Mouse (Mus musculus) heart, embryonic 14.5 days (tissue): ENCODE measurements around the gene Atrnl1. TPM values are rescaled to one million over a fixed set of nuclear protein-coding genes. Genes with fewer than 3 reads are reported as not detected.

Source experiments
- ATAC-seq: fragments of 200-750 bp; cut with Nextera tagmentation; 2 replicates; pipeline ENCODE4 v1.8.0; 2017; ENCODE audit warnings: low read depth, moderate TSS enrichment; ENCODE audit not compliant: insufficient number of reproducible peaks, insufficient read depth, low FRiP score
- H3K27ac ChIP-seq, 2 experiments: fragments of 200-500 bp in 1 of 2; fragments of 300-500 bp in 1 of 2; sonication (generic) in 1 of 2; replicated peaks in 1 of 2; 2 replicates each; pipeline ENCODE4 v1.5.1; 2012 to 2014; ENCODE audit warnings: low read depth in 2 of 2, low read length in 2 of 2, control low read depth in 1 of 2, mild to moderate bottlenecking in 1 of 2, mixed read lengths in 1 of 2; ENCODE audit not compliant: control insufficient read depth in 1 of 2, insufficient read depth in 1 of 2
- H3K27me3 ChIP-seq: fragments of 300-500 bp; sonication (generic); 2 replicates; pipeline ENCODE4 v1.6.1; 2014; ENCODE audit warnings: mild to moderate bottlenecking, low read length, control low read depth; ENCODE audit not compliant: control insufficient read depth, insufficient read depth
- H3K36me3 ChIP-seq: fragments of 300-500 bp; sonication (generic); 2 replicates; pipeline ENCODE4 v1.6.1; 2014; ENCODE audit warnings: mild to moderate bottlenecking, control low read depth, low read length, mixed read lengths; ENCODE audit not compliant: control insufficient read depth, insufficient read depth
- H3K4me1 ChIP-seq, 2 experiments: fragments of 200-500 bp in 1 of 2; fragments of 300-500 bp in 1 of 2; sonication (generic) in 1 of 2; 2 replicates each; pipeline ENCODE4 v1.6.1; 2012 to 2014; ENCODE audit warnings: low read length in 2 of 2, control low read depth in 1 of 2, mixed read lengths in 1 of 2; ENCODE audit not compliant: control insufficient read depth in 2 of 2, insufficient read depth in 2 of 2
- H3K4me2 ChIP-seq: fragments of 300-500 bp; sonication (generic); 2 replicates; pipeline ENCODE4 v1.6.1; 2014; ENCODE audit warnings: mild to moderate bottlenecking, low read length
- H3K4me3 ChIP-seq, 2 experiments: fragments of 200-500 bp in 1 of 2; fragments of 300-500 bp in 1 of 2; sonication (generic) in 1 of 2; 2 replicates each; pipeline ENCODE4 v1.5.1; 2012 to 2014; ENCODE audit warnings: low read length in 2 of 2, mild to moderate bottlenecking in 2 of 2, control low read depth in 1 of 2, low read depth in 1 of 2, moderate library complexity in 1 of 2; ENCODE audit not compliant: control insufficient read depth in 1 of 2, insufficient read depth in 1 of 2
- H3K9ac ChIP-seq: fragments of 300-500 bp; sonication (generic); 2 replicates; pipeline ENCODE4 v1.6.1; 2014; ENCODE audit warnings: mild to moderate bottlenecking, low read length
- H3K9me3 ChIP-seq: fragments of 300-500 bp; sonication (generic); 2 replicates; pipeline ENCODE4 v1.6.1; 2016; ENCODE audit warnings: low read length, control low read depth; ENCODE audit not compliant: control insufficient read depth
- WGBS: fragments of 180-500 bp; shearing (Covaris S2); extraction: QIAGEN DNeasy Blood & Tissue Kit; methylation state at CpG from one replicate; pipeline ENCODE4 v1.1.7; 2014; 5-methylcytosine and 5-hydroxymethylcytosine counted together
- polyA plus RNA-seq: library from polyadenylated mRNA; unstranded; fragments of >200 nt; fragmentation: Nextera tagmentation; extraction: Ambion mirVana; gene quantifications from 2 replicates; pipeline ENCODE4 v1.2.1, GENCODE M21; 2014

Gene Atrnl1
- polyA plus RNA-seq, 1 experiment from 2014 or later, result 4.2 TPM

GRCm38 (mm10) chr19:58112151-58112550 lies 501.3 kb downstream of the Atrnl1 start:
- Histone ChIP-seq H3K4me1 (no peaks in the 10 kb centered on the region), H3K9me3 (no peaks in the 10 kb centered on the region), H3K27ac (no peak overlapping the region), H3K4me3 (no peak overlapping the region), H3K9ac (no peak overlapping the region), H3K4me2 (no peak overlapping the region), H3K27me3 (no peaks in the 10 kb centered on the region), H3K36me3 (no peaks in the 10 kb centered on the region)
- no peak for ATAC-seq
- 77% methylated on average over 5 of the region's 5 CpGs for WGBS

- Histone ChIP-seq H3K27ac (no peak overlapping the region), H3K27me3 (no peaks in the 10 kb centered on the region), H3K4me3 (no peak overlapping the region), H3K36me3 (no peaks in the 10 kb centered on the region), H3K9ac (no peak overlapping the region), H3K9me3 (no peaks in the 10 kb centered on the region), H3K4me1 (no peaks in the 10 kb centered on the region), H3K4me2 (no peak overlapping the region)
- WGBS, result 85% methylated on average over 5 of the region's 5 CpGs
- peak; percentile 94 for ATAC-seq
Measured at GRCm38 (mm10) chr19:58113092-58113731, 502.4 kb downstream of the Atrnl1 start.

GRCm38 (mm10) chr19:58117595-58117994 lies 506.8 kb downstream of the Atrnl1 start:
- Histone ChIP-seq H3K27me3 (no peaks in the 10 kb centered on the region), H3K4me2 (no peak overlapping the region), H3K27ac (no peak overlapping the region), H3K36me3 (no peaks in the 10 kb centered on the region), H3K4me3 (no peak overlapping the region), H3K4me1 (peaks cover 0 to 5% of the 10 kb centered on the region in 2 experiments; a peak in 2 of 4 replicates), H3K9ac (no peak overlapping the region), H3K9me3 (no peaks in the 10 kb centered on the region)
- no peak for ATAC-seq
- WGBS, result 88% methylated on average over 6 of the region's 6 CpGs

- Histone ChIP-seq H3K4me3 (no peak overlapping the region), H3K27ac (no peak overlapping the region), H3K9ac (no peak overlapping the region), H3K27me3 (no peaks in the 10 kb centered on the region), H3K36me3 (no peaks in the 10 kb centered on the region), H3K4me2 (no peak overlapping the region), H3K9me3 (no peaks in the 10 kb centered on the region), H3K4me1 (peaks cover 0 to 5% of the 10 kb centered on the region in 2 experiments; a peak in 2 of 4 replicates)
- WGBS, result 83% methylated on average over 19 of the region's 19 CpGs
- no peak for ATAC-seq
Measured at GRCm38 (mm10) chr19:58118141-58118835, 507.5 kb downstream of the Atrnl1 start.

GRCm38 (mm10) chr19:58118864-58119263 lies 508.0 kb downstream of the Atrnl1 start:
- 91% methylated on average over 11 of the region's 11 CpGs for WGBS
- Histone ChIP-seq H3K4me2 (no peak overlapping the region), H3K27ac (no peak overlapping the region), H3K9me3 (no peaks in the 10 kb centered on the region), H3K27me3 (no peaks in the 10 kb centered on the region), H3K4me1 (peaks cover 0 to 5% of the 10 kb centered on the region in 2 experiments; a peak in 2 of 4 replicates), H3K4me3 (no peak overlapping the region), H3K36me3 (no peaks in the 10 kb centered on the region), H3K9ac (no peak overlapping the region)
- no peak for ATAC-seq

- peak; percentile 47 for ATAC-seq
- 42% methylated on average over 13 of the region's 13 CpGs for WGBS
Measured at GRCm38 (mm10) chr19:58119681-58120173, 508.9 kb downstream of the Atrnl1 start.

GRCm38 (mm10) chr19:58120661-58121060 lies 509.8 kb downstream of the Atrnl1 start:
- H3K9me3 ChIP-seq, result no peaks in the 10 kb centered on the region
- no peak overlapping the region for H3K9ac ChIP-seq
- H3K36me3 ChIP-seq, result no peaks in the 10 kb centered on the region
- H3K27ac ChIP-seq, result no peak overlapping the region
- peaks cover 0 to 5% of the 10 kb centered on the region in 2 experiments; a peak in 2 of 4 replicates for H3K4me1 ChIP-seq
- ATAC-seq, result no peak
- no peak overlapping the region for H3K4me2 ChIP-seq
- WGBS, result 80% methylated on average over 9 of the region's 9 CpGs
- H3K27me3 ChIP-seq, result no peaks in the 10 kb centered on the region
- no peak overlapping the region for H3K4me3 ChIP-seq

More at GRCm38 (mm10) chr19:58119681-58120173, 508.9 kb downstream of the Atrnl1 start:
- no peak overlapping the region for H3K4me2 ChIP-seq
- no peaks in the 10 kb centered on the region for H3K9me3 ChIP-seq
- no peaks in the 10 kb centered on the region for H3K36me3 ChIP-seq
- peaks cover 0 to 5% of the 10 kb centered on the region in 2 experiments; a peak in 2 of 4 replicates for H3K4me1 ChIP-seq
- H3K27me3 ChIP-seq, result no peaks in the 10 kb centered on the region
- H3K4me3 ChIP-seq, result no peak overlapping the region
- H3K9ac ChIP-seq, result no peak overlapping the region
- 0 out of 4 replicates have a peak overlapping the region, but pooled peaks of 1 of the 2 experiments have one; percentile 19 for H3K27ac ChIP-seq
